Mouse (Mus musculus) heart, embryonic 13.5 days (tissue): ENCODE results near the gene Cd81. TPM values are rescaled to one million over a fixed set of nuclear protein-coding genes. Genes with fewer than 3 reads are reported as not detected.
A peak's percentile ranks its signal among the peaks of the same experiment; 100 is the strongest.

ENCODE experiments used
- ATAC-seq: fragments of 200-750 bp; cut with Nextera tagmentation; 2 replicates; pipeline ENCODE4 v1.8.0; 2017; ENCODE audit warnings: moderate TSS enrichment; ENCODE audit not compliant: insufficient number of reproducible peaks, low FRiP score, low TSS enrichment; ENCODE audit errors: extremely low read depth
- H3K27ac ChIP-seq: fragments of 300-500 bp; sonication (generic); replicated peaks from 2 replicates; pipeline ENCODE4 v1.5.1; 2015; ENCODE audit warnings: moderate library complexity, mild to moderate bottlenecking, inconsistent platforms
- H3K27me3 ChIP-seq: fragments of 300-500 bp; sonication (generic); replicated peaks from 2 replicates; pipeline ENCODE4 v1.6.1; 2015; ENCODE audit warnings: mild to moderate bottlenecking, inconsistent platforms
- H3K36me3 ChIP-seq: fragments of 300-500 bp; sonication (generic); 2 replicates; pipeline ENCODE4 v1.6.1; 2015; ENCODE audit warnings: mild to moderate bottlenecking, inconsistent platforms
- H3K4me1 ChIP-seq: fragments of 300-500 bp; sonication (generic); 2 replicates; pipeline ENCODE4 v1.6.1; 2015; ENCODE audit warnings: inconsistent platforms
- H3K4me2 ChIP-seq: fragments of 300-500 bp; sonication (generic); 2 replicates; pipeline ENCODE4 v1.6.1; 2015; ENCODE audit warnings: inconsistent platforms, mild to moderate bottlenecking, moderate library complexity
- H3K4me3 ChIP-seq: fragments of 300-500 bp; sonication (generic); 2 replicates; pipeline ENCODE4 v1.5.1; 2015; ENCODE audit warnings: moderate library complexity, mild to moderate bottlenecking, inconsistent platforms
- H3K9ac ChIP-seq: fragments of 300-500 bp; sonication (generic); 2 replicates; pipeline ENCODE4 v1.6.1; 2015; ENCODE audit warnings: inconsistent platforms, mild to moderate bottlenecking, moderate library complexity
- H3K9me3 ChIP-seq: fragments of 300-500 bp; sonication (generic); 2 replicates; pipeline ENCODE4 v1.6.1; 2016; ENCODE audit warnings: inconsistent platforms
- WGBS: fragments of 180-500 bp; shearing (Covaris S2); methylation state at CpG from one replicate; pipeline ENCODE4 v1.1.7; 2015; ENCODE audit warnings: mixed read lengths; 5-methylcytosine and 5-hydroxymethylcytosine counted together
- polyA plus RNA-seq: library from polyadenylated mRNA; unstranded; fragments of >200 nt; fragmentation: Nextera tagmentation; extraction: Ambion mirVana; gene quantifications from 2 replicates; pipeline ENCODE4 v1.2.1, GENCODE M21; 2015

Gene Cd81
- polyA plus RNA-seq, 1 experiment from 2014 or later = 750 TPM

DNA sequence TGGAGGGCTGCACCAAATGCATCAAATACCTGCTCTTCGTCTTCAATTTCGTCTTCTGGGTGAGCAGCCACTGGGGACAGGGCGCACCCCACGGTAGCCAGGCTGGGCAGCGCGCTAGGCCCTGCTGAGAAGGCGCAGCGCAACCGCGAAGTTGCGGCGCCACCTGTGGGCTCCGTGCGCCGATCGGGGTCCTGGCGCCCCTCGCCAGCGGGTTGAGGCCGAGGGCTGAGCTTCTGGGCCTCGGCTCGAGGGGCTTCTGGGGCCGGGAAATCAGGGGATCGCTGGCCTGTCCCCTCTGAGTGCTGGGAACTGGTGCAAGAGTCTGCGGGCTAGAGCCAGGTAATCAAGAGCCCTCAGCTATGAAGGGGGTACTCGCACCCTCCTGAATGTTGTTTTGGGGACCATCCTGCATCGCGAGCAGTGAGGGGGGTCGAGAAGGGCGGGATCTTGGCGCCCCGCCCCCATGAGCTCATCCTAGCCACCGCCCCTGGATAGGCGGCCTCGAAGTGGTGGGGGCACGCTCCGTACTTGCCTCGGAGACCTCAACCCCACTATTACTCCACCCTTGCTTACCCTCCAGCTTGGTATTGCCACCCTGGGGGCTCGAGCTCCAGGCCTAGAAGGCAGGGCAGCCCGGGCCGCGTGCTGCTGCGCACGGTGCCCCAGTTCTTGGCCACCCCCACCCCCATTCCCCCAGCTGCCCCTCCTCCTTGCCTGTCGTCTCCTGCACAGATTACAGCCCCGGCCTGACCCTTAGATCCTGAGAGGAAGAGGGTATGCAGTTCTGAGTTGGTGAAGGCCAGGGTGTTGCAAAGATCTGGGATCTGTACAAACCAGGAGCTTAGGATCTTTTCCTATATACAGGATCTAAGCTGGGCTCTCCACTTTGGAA is 715 bp downstream of the Cd81 start:
- Histone ChIP-seq H3K36me3 (peaks cover 29% of the 10 kb centered on the region), H3K9me3 (no peaks in the 10 kb centered on the region), H3K27me3 (no peaks in the 10 kb centered on the region), H3K4me2 (peak overlapping the region; percentile 98), H3K27ac (peak overlapping the region; percentile 98), H3K9ac (peak overlapping the region; percentile 98), H3K4me1 (peaks cover 77% of the 10 kb centered on the region), H3K4me3 (peak overlapping the region; percentile 87)
- under 1% methylated on average over 46 of the region's 46 CpGs for WGBS
- peak; percentile 51; the same call in 1 of the 2 replicates for ATAC-seq

DNA sequence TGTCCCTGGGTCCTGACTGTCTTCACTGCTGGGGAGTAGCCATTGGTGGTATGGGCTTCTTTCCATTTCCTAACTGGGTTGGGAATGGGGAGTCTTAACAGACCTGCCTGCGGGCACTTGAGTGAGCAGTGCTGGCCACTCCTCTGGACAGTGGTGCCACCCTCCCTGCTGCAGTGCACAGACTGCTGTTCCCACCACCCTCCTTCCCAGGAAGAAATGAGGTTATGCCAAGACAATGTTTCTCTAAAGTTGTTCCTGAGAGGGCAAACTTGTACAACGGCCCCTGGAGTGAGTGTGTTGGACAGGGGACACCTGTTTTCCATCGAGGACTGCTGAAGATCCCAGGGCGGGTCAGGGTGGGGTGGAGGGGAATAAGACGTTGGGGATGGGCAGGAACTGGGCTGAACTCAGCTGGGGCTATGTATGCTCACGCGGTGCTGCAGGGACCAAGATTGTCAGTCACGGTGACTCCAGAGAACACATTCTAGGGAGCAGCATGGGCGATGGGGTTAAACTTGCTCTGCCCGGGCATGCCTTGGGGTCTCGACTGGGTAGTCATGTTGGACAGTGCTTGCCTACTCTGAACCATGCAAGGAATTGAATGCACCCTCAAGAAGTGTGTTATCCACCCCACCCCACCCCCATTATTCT is 1.5 kb downstream of the Cd81 start:
- peak overlapping the region; percentile 98 for H3K27ac ChIP-seq
- WGBS = 19% methylated on average over 11 of the region's 11 CpGs
- H3K27me3 ChIP-seq = no peaks in the 10 kb centered on the region
- H3K9ac ChIP-seq = peak overlapping the region; percentile 98
- H3K4me2 ChIP-seq = peak overlapping the region; percentile 98
- no peak for ATAC-seq
- peaks cover 84% of the 10 kb centered on the region for H3K4me1 ChIP-seq
- peaks cover 34% of the 10 kb centered on the region for H3K36me3 ChIP-seq
- H3K9me3 ChIP-seq = no peaks in the 10 kb centered on the region
- peak overlapping the region; percentile 87 for H3K4me3 ChIP-seq

DNA sequence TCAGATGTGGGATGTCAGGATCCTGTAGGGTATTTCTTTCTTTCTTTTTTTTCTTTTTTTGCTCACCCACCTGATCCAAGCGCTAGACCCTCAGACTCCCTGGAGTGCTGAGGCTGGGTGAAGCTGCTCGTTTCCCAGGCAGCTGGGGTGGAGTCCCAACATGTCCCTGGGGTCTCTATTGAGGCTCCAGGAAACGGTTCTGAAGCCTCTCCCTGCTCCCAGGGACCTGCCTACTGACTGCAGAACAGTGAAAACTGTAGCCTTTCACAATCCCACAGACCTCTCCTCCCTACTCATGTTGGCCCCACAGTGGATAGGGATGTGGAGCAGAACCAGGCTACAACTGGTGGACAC is 2.0 kb downstream of the Cd81 start:
- H3K9me3 ChIP-seq = no peaks in the 10 kb centered on the region
- H3K27me3 ChIP-seq = no peaks in the 10 kb centered on the region
- peak overlapping the region; percentile 87 for H3K4me3 ChIP-seq
- peaks cover 36% of the 10 kb centered on the region for H3K36me3 ChIP-seq
- peaks cover 84% of the 10 kb centered on the region for H3K4me1 ChIP-seq
- peak overlapping the region; percentile 98 for H3K4me2 ChIP-seq
- WGBS = 37% methylated on average over 3 of the region's 3 CpGs
- H3K27ac ChIP-seq = peak overlapping the region; percentile 98
- no peak for ATAC-seq
- H3K9ac ChIP-seq = peak overlapping the region; percentile 98

DNA sequence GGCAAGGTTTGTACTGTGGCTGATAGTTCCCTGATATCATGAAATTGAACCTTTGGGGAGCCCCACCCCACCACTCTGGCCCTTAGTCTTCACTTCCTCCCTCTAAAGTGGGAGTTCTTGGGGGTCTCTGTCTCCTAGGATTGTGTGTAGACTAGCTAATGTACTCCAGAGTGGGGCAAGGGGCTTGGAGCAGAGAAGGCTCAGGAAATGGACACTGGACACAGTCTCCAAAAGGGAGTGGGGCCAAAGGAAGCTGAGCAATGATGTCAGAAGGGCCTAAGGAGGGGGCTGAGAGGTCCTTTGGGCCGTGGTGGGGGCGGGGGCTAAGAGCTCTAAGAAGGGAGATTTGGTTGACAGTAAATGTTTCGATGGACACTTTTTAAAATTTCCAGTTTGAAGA is 2.5 kb downstream of the Cd81 start:
- H3K27ac ChIP-seq = peak overlapping the region; percentile 98
- no peak for ATAC-seq
- H3K9me3 ChIP-seq = no peaks in the 10 kb centered on the region
- WGBS = 53% methylated on average over 3 of the region's 3 CpGs
- H3K27me3 ChIP-seq = no peaks in the 10 kb centered on the region
- peak overlapping the region; percentile 98 for H3K4me2 ChIP-seq
- H3K9ac ChIP-seq = peak overlapping the region; percentile 98
- peaks cover 39% of the 10 kb centered on the region for H3K36me3 ChIP-seq
- H3K4me3 ChIP-seq = peak overlapping the region; percentile 87
- peaks cover 84% of the 10 kb centered on the region for H3K4me1 ChIP-seq

DNA sequence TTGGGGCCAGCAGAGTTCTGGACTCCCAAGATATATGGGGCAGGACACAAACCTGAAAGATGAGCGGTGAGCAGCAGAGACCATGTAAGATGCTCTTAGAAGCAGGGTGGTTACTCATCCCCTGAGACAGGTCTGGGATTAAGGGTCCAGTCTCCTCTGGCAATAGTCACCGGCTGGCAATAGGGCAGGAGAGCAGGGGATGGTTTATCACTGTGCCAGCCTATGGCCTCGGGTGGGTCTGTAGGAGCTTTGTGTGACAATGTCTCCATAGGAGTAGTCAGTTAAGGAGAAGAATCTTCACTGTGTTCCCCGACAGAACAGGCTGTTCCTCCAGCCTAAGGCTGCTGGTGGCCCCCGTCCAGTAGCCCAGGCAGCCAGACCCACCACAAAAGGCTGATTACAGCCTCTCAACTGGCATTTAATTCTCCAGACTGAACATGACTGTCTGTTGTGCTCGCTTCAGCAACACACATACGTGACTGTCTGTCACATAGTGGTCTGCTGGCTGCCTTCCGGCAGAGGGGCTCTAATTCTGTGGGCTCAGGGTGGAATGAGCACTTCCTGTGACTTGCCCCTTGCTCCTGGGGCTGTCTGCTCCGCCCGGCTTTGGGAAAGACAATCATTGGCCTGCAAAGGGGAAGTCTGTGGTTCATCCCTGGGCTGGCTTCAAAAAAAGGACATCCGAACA is 3.1 kb downstream of the Cd81 start:
- Histone ChIP-seq H3K27me3 (no peaks in the 10 kb centered on the region), H3K4me2 (peak overlapping the region; percentile 98), H3K9ac (peak overlapping the region; percentile 98), H3K27ac (peak overlapping the region; percentile 98), H3K36me3 (peaks cover 45% of the 10 kb centered on the region), H3K9me3 (no peaks in the 10 kb centered on the region), H3K4me3 (peak overlapping the region; percentile 87), H3K4me1 (peaks cover 84% of the 10 kb centered on the region)
- ATAC-seq = no peak
- 50% methylated on average over 11 of the region's 11 CpGs for WGBS

DNA sequence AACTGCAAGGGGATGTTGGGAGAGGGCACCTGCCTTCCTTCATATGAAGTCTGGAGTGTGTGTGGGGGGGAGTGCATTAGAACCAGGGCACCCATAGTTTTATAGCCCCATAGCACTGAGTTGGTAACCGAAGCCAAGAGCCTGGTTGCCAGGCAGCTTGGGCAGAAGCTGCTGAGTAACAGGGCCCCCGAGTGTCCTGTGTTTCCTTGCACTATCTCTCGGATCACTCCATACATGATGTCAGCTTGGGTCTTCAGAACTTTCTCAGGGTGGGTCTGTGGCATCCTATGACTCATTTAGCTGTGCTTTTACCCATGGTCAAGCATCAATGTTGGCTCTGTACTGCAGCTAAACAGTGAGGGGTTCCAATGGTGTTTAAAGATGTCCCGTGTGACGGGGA is 4.5 kb downstream of the Cd81 start:
- peaks cover 59% of the 10 kb centered on the region for H3K36me3 ChIP-seq
- H3K27me3 ChIP-seq = no peaks in the 10 kb centered on the region
- no peak for ATAC-seq
- H3K4me3 ChIP-seq = peak overlapping the region; percentile 7; the same call in 1 of the 2 replicates
- peaks cover 79% of the 10 kb centered on the region for H3K4me1 ChIP-seq
- peak overlapping the region; percentile 98 for H3K4me2 ChIP-seq
- H3K27ac ChIP-seq = peak overlapping the region; percentile 98
- H3K9ac ChIP-seq = peak overlapping the region; percentile 98
- WGBS = 52% methylated on average over 5 of the region's 5 CpGs
- H3K9me3 ChIP-seq = no peaks in the 10 kb centered on the region

DNA sequence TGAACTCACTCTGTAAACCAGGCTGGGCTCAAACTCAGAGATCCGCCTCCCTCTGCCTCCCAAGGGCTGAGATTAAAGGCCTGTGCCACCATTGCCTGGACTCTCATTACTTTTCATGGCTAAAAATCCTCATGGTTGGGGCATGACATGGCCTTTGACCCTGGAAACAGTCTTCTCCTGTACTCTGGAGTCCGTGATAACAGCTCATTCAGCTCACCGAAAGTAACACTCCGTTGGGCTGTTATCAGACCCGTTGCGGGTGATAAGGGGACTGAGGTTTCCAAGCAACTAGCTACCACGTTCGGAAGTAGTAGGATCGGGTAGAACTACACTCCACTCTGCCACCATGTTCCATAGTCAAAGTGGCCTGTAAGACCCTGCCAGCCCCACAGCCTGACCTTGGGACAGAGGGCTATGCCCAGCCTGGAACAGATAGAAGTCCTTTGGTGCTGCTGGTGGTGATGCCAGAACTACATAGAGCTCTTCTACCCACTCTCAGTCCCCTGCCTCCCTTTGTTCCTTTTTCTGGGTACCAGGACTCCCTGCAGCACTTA is 5.2 kb downstream of the Cd81 start:
- no peaks in the 10 kb centered on the region for H3K27me3 ChIP-seq
- H3K9ac ChIP-seq = peak overlapping the region; percentile 74
- H3K27ac ChIP-seq = peak overlapping the region; percentile 98
- peaks cover 66% of the 10 kb centered on the region for H3K36me3 ChIP-seq
- H3K4me3 ChIP-seq = peak overlapping the region; percentile 22
- peaks cover 79% of the 10 kb centered on the region for H3K4me1 ChIP-seq
- peak overlapping the region; percentile 98 for H3K4me2 ChIP-seq
- 6% methylated on average over 9 of the region's 9 CpGs for WGBS
- H3K9me3 ChIP-seq = no peaks in the 10 kb centered on the region
- ATAC-seq = no peak

DNA sequence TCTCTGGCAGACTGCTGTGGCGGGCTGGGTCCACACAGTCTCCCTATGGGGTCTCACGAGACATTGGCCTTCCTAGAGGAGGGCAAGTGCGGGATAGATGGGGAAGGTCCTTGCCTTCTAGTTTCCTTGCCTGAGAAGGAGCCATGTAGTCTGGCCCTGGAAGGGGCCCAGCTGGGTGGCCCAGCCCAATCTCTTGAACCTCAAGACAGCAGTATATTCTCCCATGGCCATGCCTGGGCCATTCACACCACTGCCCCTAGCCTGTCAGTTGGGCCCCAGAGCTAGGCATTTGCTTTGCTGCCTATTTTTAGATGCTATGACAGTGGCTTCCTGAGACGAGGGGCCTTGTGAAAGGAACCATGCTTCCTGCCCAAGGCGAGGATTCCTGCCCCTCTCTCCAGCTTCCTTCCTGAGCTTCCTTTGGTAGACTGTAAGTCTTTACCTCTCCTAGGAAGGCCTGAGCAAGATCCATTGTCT is 5.7 kb downstream of the Cd81 start:
- WGBS = 11% methylated on average over 5 of the region's 5 CpGs
- H3K4me3 ChIP-seq = peak overlapping the region; percentile 22
- ATAC-seq = no peak

DNA sequence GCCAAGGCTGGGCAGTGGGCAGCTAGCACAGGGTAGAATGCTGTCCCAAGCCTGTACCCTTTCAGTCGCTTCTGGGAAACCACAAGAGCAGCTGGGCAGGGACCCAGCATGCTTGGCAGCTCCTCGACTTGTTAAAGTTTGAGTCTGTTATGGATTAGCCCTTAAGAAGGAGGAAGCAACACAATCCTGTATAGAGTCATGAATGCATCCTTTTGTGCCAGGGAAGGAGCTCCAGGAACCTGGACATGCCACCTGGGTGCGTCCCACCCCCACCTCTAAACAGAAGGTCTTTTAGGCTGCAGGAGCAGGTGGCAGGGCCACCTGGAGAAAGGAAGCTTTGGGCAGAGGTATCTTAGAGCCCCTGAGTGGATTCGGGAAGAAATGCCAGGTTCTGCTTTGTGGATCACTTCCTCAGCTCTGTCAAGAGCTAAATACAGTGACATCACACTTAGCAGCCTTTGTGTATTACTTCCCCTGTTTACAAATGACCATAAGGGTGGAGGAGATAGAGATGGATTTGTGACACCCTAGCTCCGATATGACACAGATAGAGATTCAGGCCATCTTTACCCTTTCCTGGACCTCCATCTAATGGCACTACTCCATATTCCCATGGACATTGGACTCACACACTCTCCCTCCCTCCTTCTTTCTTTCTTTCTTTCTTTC is 6.8 kb downstream of the Cd81 start:
- peaks cover 75% of the 10 kb centered on the region for H3K4me1 ChIP-seq
- H3K36me3 ChIP-seq = peaks cover 81% of the 10 kb centered on the region
- peak overlapping the region; percentile 74 for H3K9ac ChIP-seq
- no peak for ATAC-seq
- 63% methylated on average over 5 of the region's 5 CpGs for WGBS
- no peaks in the 10 kb centered on the region for H3K27me3 ChIP-seq
- H3K27ac ChIP-seq = peak overlapping the region; percentile 98
- H3K9me3 ChIP-seq = no peaks in the 10 kb centered on the region
- H3K4me3 ChIP-seq = no peak overlapping the region
- peak overlapping the region; percentile 98 for H3K4me2 ChIP-seq

More for the DNA sequence above, 5.7 kb downstream of the Cd81 start:
- Histone ChIP-seq H3K4me1 (peaks cover 79% of the 10 kb centered on the region), H3K9me3 (no peaks in the 10 kb centered on the region), H3K4me2 (peak overlapping the region; percentile 98), H3K36me3 (peaks cover 71% of the 10 kb centered on the region), H3K27me3 (no peaks in the 10 kb centered on the region), H3K9ac (peak overlapping the region; percentile 74), H3K27ac (peak overlapping the region; percentile 98)

DNA sequence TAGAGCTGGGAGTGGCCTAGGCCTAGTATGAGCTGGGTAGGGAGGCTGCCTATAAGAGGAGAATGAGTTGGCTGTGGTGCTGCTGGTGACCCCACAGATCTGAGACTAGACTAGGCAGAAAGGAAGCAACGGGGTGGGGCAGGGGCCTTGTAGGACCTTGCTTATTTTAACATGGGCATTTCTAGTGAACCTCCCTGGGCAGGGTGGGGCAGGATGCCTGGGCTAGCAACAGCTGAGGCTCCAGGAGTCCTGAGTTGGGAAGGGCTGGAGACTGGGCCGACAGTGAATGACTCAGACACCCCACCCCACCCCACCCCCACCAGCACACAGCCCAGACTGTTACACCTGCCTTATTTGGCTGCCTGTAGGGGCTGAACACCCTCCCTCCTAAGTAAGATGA is 10.2 kb downstream of the Cd81 start:
- no peak overlapping the region for H3K4me3 ChIP-seq
- 58% methylated on average over 2 of the region's 2 CpGs for WGBS
- no peaks in the 10 kb centered on the region for H3K9me3 ChIP-seq
- no peak overlapping the region for H3K9ac ChIP-seq
- H3K4me1 ChIP-seq = peaks cover 42% of the 10 kb centered on the region
- no peaks in the 10 kb centered on the region for H3K27me3 ChIP-seq
- no peak for ATAC-seq
- H3K27ac ChIP-seq = 0 out of 2 replicates have a peak overlapping the region, but pooled peaks have one; percentile 12
- peaks cover 87% of the 10 kb centered on the region for H3K36me3 ChIP-seq
- H3K4me2 ChIP-seq = no peak overlapping the region
